In the genomic region with DNA sequence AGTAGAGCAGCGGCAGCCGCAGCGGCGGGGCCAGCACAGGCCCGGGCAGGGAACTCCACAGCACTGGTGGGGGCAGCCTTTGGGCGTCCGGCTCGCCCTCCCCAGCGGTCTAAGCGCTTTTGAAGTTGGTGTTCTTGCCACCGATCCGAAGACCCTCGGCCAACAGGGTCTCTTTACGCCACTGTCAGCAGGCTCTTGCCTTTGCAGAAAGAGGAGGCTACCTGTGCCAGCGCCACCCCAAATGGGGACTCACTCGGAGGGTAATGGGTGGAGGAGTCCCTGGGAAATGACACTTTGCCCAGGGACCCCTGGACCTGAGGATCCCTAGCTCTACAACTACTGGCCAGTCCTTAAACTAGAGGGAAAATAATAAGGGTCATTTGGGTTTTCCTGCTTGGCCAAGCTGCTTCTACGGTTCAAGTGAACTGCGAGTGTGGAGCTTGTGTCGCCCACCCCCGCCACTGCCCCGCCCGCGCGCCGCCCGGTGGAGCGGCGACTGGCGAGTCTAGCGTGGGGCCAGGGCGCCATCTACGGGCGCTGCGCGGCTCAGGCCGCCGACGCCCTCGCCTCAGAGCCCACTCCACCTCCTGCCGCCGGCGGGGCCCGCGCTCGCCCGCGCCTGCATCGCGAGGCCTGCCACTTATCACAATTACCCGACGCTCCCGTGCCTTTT, we compare ENCODE assay signal across 8 mouse cellular contexts. TPM values are rescaled to one million over a fixed set of nuclear protein-coding genes. Genes with fewer than 3 reads are reported as not detected.
A peak's percentile ranks its signal among the peaks of the same experiment; 100 is the strongest.
DNase-seq lines count a peak whose midpoint lies in the region; ATAC-seq lines count a peak whose summit lies in the region.

No protein-coding gene starts in this region.

- peaks cover 12% of the 10 kb centered on the region for H3K27me3 ChIP-seq in hindbrain, embryonic 16.5 days (replicated peaks; ENCODE audit: control insufficient read depth, insufficient read depth, low read length)
- H3K27me3 ChIP-seq in lung, embryonic 16.5 days (ENCODE audit: control insufficient read depth, insufficient read depth, low read depth, low read length): peaks cover 84% of the 10 kb centered on the region

- no peaks in the 10 kb centered on the region for H3K36me3 ChIP-seq in hindbrain, embryonic 16.5 days (ENCODE audit: control insufficient read depth, insufficient read depth, low read length)
- H3K36me3 ChIP-seq in lung, embryonic 16.5 days (ENCODE audit: control insufficient read depth, insufficient read depth, low read length): no peaks in the 10 kb centered on the region

- peak overlapping the region; percentile 41; the same call in 1 of the 2 replicates for H3K9ac ChIP-seq in hindbrain, embryonic 16.5 days (ENCODE audit: low read depth, low read length)
- H3K9ac ChIP-seq in lung, embryonic 16.5 days (ENCODE audit: low read length): no peak overlapping the region

- H3K27ac ChIP-seq in hindbrain, embryonic 16.5 days (ENCODE audit: low read depth, low read length): peak overlapping the region; percentile 45; the same call in 1 of the 2 replicates
- H3K27ac ChIP-seq in lung, embryonic 16.5 days (ENCODE audit: low read length): no peak overlapping the region

- peak; percentile 74 for ATAC-seq in hindbrain, embryonic 16.5 days
- peak; percentile 73 for ATAC-seq in lung, embryonic 16.5 days (ENCODE audit: low read depth)

- H3K4me1 ChIP-seq in hindbrain, embryonic 16.5 days (ENCODE audit: control insufficient read depth, insufficient read depth, low read depth, low read length): peaks cover 21% of the 10 kb centered on the region
- peaks cover 11% of the 10 kb centered on the region for H3K4me1 ChIP-seq in lung, embryonic 16.5 days (replicated peaks; ENCODE audit: control insufficient read depth, insufficient read depth, low read length)

- peak; percentile 5 for DNase-seq in layer of hippocampus, adult 9-11 months
- no peak for DNase-seq in layer of hippocampus, adult 9-10 months (ENCODE audit: low spot score)
- peak; percentile 65 for DNase-seq in adrenal gland, postnatal 25 days
- peak; percentile 79 for DNase-seq in forelimb bud, embryonic 11.5 days (ENCODE audit: low read depth, low spot score)
- peak; percentile 84 for DNase-seq in retina, postnatal 1 day
- no peak for DNase-seq in frontal cortex, adult 2 months (ENCODE audit: extremely low spot score in 1 of 2, low spot score in 1 of 2)

- H3K4me3 ChIP-seq in hindbrain, embryonic 16.5 days (ENCODE audit: low read length): peak overlapping the region; percentile 50
- H3K4me3 ChIP-seq in lung, embryonic 16.5 days (ENCODE audit: low read length): peak overlapping the region; percentile 25

- H3K4me2 ChIP-seq in hindbrain, embryonic 16.5 days (ENCODE audit: low read length): peak overlapping the region; percentile 67
- peak overlapping the region; percentile 34 for H3K4me2 ChIP-seq in lung, embryonic 16.5 days (ENCODE audit: low read depth, low read length)

- no peaks in the 10 kb centered on the region for H3K9me3 ChIP-seq in hindbrain, embryonic 16.5 days (ENCODE audit: control insufficient read depth, low read length)
- no peaks in the 10 kb centered on the region for H3K9me3 ChIP-seq in lung, embryonic 16.5 days (ENCODE audit: control insufficient read depth, low read length)

- WGBS in hindbrain, embryonic 16.5 days: under 1% methylated on average over 51 of the region's 52 CpGs
- under 1% methylated on average over 47 of the region's 52 CpGs for WGBS in lung, embryonic 16.5 days

RNA-seq across cellular contexts. Expression of a gene that starts 7.0 kb away (rescaled TPM):
- total RNA-seq in adrenal gland, postnatal 25 days (2021): 4.8 and 7.3 TPM in 2 replicates
- 10.3 and 10.7 TPM in 2 replicates for polyA plus RNA-seq in hindbrain, embryonic 16.5 days (2015; fragmentation: Nextera tagmentation; extraction: Ambion mirVana)
- polyA plus RNA-seq in lung, embryonic 16.5 days (2015; fragmentation: Nextera tagmentation; extraction: Ambion mirVana): 0.18 and 0.23 TPM in 2 replicates
- polyA plus RNA-seq in frontal cortex, adult 2 months (2012; rRNA removed): 1.1 TPM in 2 replicates

Comparison
In these comparisons a context has a peak if more than half of its experiments do, and no peak if none do; other contexts are left out.
1. DNase-seq: peak in layer of hippocampus, adult 9-11 months (single experiment), adrenal gland, postnatal 25 days (single experiment), forelimb bud, embryonic 11.5 days (single experiment) and retina, postnatal 1 day (single experiment); none in layer of hippocampus, adult 9-10 months (single experiment) and frontal cortex, adult 2 months (0 of 2).